Mouse (Mus musculus) heart, adult 2 months (tissue): ENCODE measurements around the gene Plxnc1.

Experiments used
- CTCF ChIP-seq: fragments of 200-600 bp; IDR thresholded peaks from 2 replicates; pipeline ENCODE4 v1.8.1; 2022; ENCODE audit warnings: antibody characterized with exemption, mild to moderate bottlenecking, moderate library complexity
- EP300 ChIP-seq: fragments of 200-500 bp; IDR thresholded peaks from 2 replicates; pipeline ENCODE4 v1.6.1; 2011; ENCODE audit warnings: low read depth, low read length, control low read depth; ENCODE audit not compliant: insufficient read depth
- POLR2A ChIP-seq: fragments of 200-500 bp; IDR thresholded peaks from 2 replicates; pipeline ENCODE4 v1.6.1; 2011; ENCODE audit warnings: mild to moderate bottlenecking, low read depth, low read length, control low read depth; ENCODE audit not compliant: insufficient read depth

DNA sequence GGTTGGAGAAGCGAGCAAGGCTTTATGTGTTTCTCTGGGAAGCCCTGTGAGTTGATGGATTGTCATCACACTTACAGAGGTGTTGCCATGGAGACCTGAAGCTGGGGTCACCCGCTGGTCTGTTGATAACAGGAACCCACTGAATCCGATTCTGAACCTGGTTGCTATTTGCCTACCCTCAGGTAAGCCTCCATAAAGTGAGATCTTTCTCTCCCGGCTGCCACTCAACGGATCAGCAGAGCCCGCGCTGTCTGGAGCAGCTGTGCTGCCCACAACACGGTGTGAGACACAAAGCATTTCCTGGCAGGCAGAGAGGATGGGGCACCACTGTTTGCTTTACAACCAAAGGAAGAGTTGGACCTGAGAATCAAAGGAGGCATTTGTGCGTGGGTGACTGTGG, 79.4 kb downstream of the Plxnc1 start:
- TF ChIP-seq POLR2A = no peak
- no peak for TF ChIP-seq CTCF
- TF ChIP-seq EP300 = no peak
